Mouse (Mus musculus) small intestine, adult 2 months (tissue): ENCODE results near the gene Nckap5l. TPM values are rescaled to one million over a fixed set of nuclear protein-coding genes. Genes with fewer than 3 reads are reported as not detected.
"Not testable (repeated sequence)": the region's sequence is repeated elsewhere in the genome, so short reads cannot be mapped to it uniquely, and the experiment has no call there.

ENCODE experiments used
- H3K27ac ChIP-seq: fragments of 200-500 bp; 2 replicates; pipeline ENCODE4 v1.5.1; 2012; ENCODE audit warnings: low read depth, low read length, control low read depth, inconsistent platforms; ENCODE audit not compliant: insufficient read depth
- H3K27me3 ChIP-seq: fragments of 200-500 bp; 2 replicates; pipeline ENCODE4 v1.6.1; 2012; ENCODE audit warnings: mild to moderate bottlenecking, moderate library complexity, low read length, inconsistent platforms; ENCODE audit not compliant: control insufficient read depth, insufficient read depth
- H3K36me3 ChIP-seq: fragments of 200-500 bp; 2 replicates; pipeline ENCODE4 v1.6.1; 2012; ENCODE audit warnings: mild to moderate bottlenecking, low read length, control low read depth, inconsistent platforms; ENCODE audit not compliant: control insufficient read depth, insufficient read depth
- H3K4me1 ChIP-seq: fragments of 200-500 bp; 2 replicates; pipeline ENCODE4 v1.6.1; 2012; ENCODE audit warnings: low read length, inconsistent platforms, mixed read lengths; ENCODE audit not compliant: control insufficient read depth, insufficient read depth, insufficient read length
- H3K4me3 ChIP-seq: fragments of 200-500 bp; 2 replicates; pipeline ENCODE4 v1.5.1; 2012; ENCODE audit warnings: low read depth, mild to moderate bottlenecking, control low read depth, inconsistent platforms, low read length, moderate library complexity
- CTCF ChIP-seq: fragments of 200-500 bp; IDR thresholded peaks from 2 replicates; pipeline ENCODE4 v1.5.1; 2012; ENCODE audit warnings: low read depth, mild to moderate bottlenecking, control low read depth, inconsistent platforms, low read length, moderate library complexity, mixed read lengths; ENCODE audit not compliant: insufficient replicate concordance, insufficient read length; ENCODE audit errors: extremely low read depth
- POLR2A ChIP-seq: fragments of 200-500 bp; IDR thresholded peaks from 2 replicates; pipeline ENCODE4 v1.6.1; 2012; ENCODE audit warnings: low read depth, mild to moderate bottlenecking, control low read depth, inconsistent platforms, low read length, moderate library complexity
- WGBS: fragments of 180-500 bp; shearing (Covaris S2); methylation state at CpG from one replicate; pipeline ENCODE4 v1.1.7; 2018; 5-methylcytosine and 5-hydroxymethylcytosine counted together
- polyA plus RNA-seq: library from polyadenylated mRNA; depleted of rRNA; stranded (reverse); fragments of >200 nt; gene quantifications from 2 replicates; pipeline ENCODE4 v1.2.3, GENCODE M21; 2012

Nckap5l gene
- polyA plus RNA-seq, 1 experiment: 3.1 TPM

DNA sequence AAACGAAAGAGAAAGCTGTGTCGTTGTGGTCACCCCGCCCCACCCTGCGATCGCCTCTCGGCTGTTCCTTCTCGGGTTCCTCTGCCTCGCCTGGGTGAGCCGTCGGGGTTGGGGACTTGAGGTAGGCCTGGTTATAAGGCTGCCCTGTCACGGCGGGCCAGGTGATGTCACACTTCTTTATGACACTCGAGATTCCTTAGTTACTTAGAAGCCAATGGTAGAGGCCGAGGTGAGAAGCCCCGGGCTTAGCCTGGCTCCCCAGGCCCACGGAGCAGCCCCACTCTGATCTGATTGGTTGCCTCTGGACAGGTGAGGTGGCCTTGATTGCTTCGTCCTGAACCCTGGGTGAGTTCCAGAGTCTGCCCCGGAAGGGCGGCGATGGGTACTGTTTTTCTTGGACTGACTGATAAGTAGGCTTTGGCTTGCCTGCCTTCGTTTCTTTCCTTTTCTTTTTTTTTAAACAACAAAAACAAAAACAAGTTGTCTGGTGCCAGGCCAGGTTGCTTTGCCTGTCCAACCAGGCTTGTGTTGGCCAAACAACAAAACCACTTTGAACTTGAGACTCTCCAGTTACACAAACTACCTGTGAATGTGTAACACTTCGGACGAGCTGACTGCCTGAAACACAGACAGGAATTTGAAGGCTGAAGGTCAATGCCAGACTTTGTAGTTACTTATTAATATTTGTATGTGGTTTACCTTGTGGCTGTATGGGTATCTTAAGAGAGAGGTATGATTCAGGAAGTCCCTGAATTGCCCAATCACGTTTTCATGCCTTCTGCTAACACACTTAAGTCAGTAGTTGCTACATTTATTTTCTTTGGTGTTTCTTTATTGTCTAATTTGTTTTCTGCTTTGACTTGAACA lies 63.9 kb downstream of the Nckap5l start:
- H3K36me3 ChIP-seq: no peaks in the 10 kb centered on the region; the same call in none of the 2 replicates
- TF ChIP-seq CTCF: no peak
- TF ChIP-seq POLR2A: 0 out of 2 replicates have a peak, but pooled peaks have one; percentile 49
- peak overlapping the region; percentile 97 for H3K4me3 ChIP-seq
- peaks cover 19% of the 10 kb centered on the region for H3K4me1 ChIP-seq
- H3K27ac ChIP-seq: peak overlapping the region; percentile 100
- no peaks in the 10 kb centered on the region for H3K27me3 ChIP-seq
- WGBS: under 1% methylated on average over 24 of the region's 24 CpGs

DNA sequence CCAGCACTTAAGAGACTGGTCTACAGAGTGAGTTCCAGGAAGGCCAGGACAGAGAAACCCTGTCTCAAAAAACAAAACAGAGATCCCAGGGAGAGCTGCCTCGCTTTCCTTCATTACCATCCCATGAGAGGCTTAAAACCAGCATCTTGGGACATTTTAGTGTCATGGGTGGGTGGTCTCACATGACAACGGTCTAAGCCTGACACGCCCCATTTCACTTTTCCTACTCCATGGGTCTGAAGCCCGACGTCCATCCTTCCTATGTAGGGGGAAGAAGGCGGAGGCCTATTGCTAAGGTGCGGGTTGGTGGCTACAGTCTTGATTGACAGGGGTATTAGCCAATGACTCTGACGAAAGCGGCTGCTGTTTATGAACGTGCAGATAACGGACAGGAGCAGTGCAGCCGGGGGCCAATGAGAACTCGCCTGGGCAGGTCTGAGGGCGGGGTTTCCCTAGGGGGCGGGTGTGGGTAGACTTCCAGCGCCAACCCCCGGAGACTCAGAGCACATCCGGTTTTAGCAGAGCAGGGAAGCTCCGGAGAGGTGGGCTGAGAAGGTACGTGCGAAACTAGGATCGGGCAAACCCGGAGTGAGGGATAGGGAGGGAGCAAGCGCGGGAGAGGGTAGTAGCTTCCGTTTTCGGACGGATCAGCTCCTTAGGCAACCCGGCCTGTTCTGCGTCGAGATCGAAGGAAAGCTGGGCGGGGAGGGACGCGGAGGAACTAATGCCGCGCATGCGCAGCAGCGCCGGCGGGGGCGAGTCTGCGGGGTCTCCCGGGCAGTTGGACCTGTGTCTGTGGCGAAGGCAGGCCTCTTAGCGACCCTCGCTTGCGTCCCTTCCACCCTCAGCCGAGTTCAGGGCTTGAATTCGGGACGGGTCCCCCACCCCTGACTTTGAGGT lies 64.8 kb downstream of the Nckap5l start, which contains the start of gene Tmbim6:
Tmbim6 (plus strand) TSS at position 397 of the 900 bp plus-strand sequence.
- H3K36me3 ChIP-seq: no peaks in the 10 kb centered on the region; the same call in 1 of the 2 replicates
- H3K4me3 ChIP-seq: peak within 1 kb of the TSS; percentile 97
- peak within 1 kb of the TSS; percentile 100 for H3K27ac ChIP-seq
- TF ChIP-seq POLR2A (peak; percentile 93), CTCF (0 out of 2 replicates have a peak, but pooled peaks have one; percentile 1)
- no peaks in the 10 kb centered on the region for H3K27me3 ChIP-seq
- H3K4me1 ChIP-seq: peaks cover 20% of the 10 kb centered on the region; the same call in 1 of the 2 replicates
- under 1% methylated on average over 51 of the region's 51 CpGs for WGBS

DNA sequence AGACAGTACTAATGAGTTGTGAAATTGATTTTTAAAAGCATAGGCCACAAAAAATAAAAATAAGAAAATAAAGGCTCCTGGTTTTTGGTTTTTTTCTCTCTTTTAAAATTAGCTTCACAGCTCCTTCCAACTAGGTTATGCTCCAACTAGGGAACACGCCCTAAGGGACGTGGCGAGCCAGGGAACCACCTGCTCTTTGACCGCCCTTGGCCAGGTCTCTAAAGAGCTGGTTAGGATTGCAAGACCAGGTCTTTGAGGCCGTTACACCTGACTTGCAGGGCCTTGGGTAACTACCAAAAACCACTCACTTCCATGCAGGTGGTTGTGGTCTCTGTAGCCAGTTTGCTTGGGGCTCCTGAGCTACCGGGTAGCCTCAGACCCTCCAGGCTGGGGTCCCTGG lies 65.6 kb downstream of the Nckap5l start:
- H3K36me3 ChIP-seq: no peaks in the 10 kb centered on the region; the same call in 1 of the 2 replicates
- H3K27me3 ChIP-seq: no peaks in the 10 kb centered on the region
- peaks cover 23% of the 10 kb centered on the region; the same call in 1 of the 2 replicates for H3K4me1 ChIP-seq
- peak overlapping the region; percentile 74 for H3K27ac ChIP-seq
- 34% methylated on average over 6 of the region's 6 CpGs for WGBS
- H3K4me3 ChIP-seq: peak overlapping the region; percentile 51
- TF ChIP-seq CTCF (no peak), POLR2A (no peak)

GRCm38 (mm10) chr15:99390472-99391401 lies 66.8 kb downstream of the Nckap5l start:
- Histone ChIP-seq H3K4me1 (peaks cover 17% of the 10 kb centered on the region; the same call in 1 of the 2 replicates), H3K4me3 (no peak overlapping the region), H3K36me3 (no peaks in the 10 kb centered on the region; the same call in 1 of the 2 replicates), H3K27ac (no peak overlapping the region), H3K27me3 (no peaks in the 10 kb centered on the region)
- 66% methylated on average over 7 of the region's 7 CpGs for WGBS
- TF ChIP-seq CTCF (no peak), POLR2A (no peak)

DNA sequence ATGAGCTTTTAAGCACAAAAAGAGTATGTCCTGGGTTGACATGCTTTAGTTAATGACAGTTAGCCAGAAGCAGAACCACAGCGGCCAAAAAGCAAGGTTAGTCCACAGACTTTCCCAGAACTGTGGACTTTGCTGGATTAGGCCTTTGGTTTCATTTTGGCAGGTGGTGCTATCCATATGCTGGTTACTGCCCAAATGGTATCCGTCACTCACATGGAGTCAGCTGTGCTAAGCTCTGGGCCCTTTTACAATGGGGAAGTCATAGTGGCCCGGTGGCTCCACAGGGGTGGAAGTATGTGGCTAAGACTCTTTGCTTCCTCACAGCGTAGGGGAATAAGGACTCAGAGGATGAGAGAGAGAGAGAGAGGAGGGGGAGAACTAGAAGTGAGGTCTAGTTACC lies 69.6 kb downstream of the Nckap5l start:
- WGBS: 52% methylated on average over 4 of the region's 4 CpGs
- TF ChIP-seq POLR2A (no peak), CTCF (no peak)
- peaks cover 17% of the 10 kb centered on the region; the same call in 1 of the 2 replicates for H3K4me1 ChIP-seq

GRCm38 (mm10) chr15:99386796-99387195 lies 70.8 kb downstream of the Nckap5l start:
- Histone ChIP-seq H3K4me3 (no peak overlapping the region), H3K27ac (peak overlapping the region; percentile 42), H3K36me3 (no peaks in the 10 kb centered on the region), H3K4me1 (peaks cover 15% of the 10 kb centered on the region; the same call in 1 of the 2 replicates), H3K27me3 (no peaks in the 10 kb centered on the region)
- TF ChIP-seq POLR2A (no peak), CTCF (no peak)
- 36% methylated on average over 3 of the region's 3 CpGs for WGBS

More for the DNA sequence above, 69.6 kb downstream of the Nckap5l start:
- Histone ChIP-seq H3K36me3 (no peaks in the 10 kb centered on the region), H3K27me3 (no peaks in the 10 kb centered on the region), H3K4me3 (no peak overlapping the region), H3K27ac (peak overlapping the region; percentile 13; the same call in 1 of the 2 replicates)

- H3K36me3 ChIP-seq, H3K27me3 ChIP-seq, H3K4me3 ChIP-seq: not testable (repeated sequence)
- peak overlapping the region; percentile 36; the same call in 1 of the 2 replicates for H3K27ac ChIP-seq
- peaks cover 12% of the 10 kb centered on the region; the same call in 1 of the 2 replicates for H3K4me1 ChIP-seq
- WGBS: 58% methylated on average over 3 of the region's 3 CpGs
Observed at GRCm38 (mm10) chr15:99386110-99386509, 71.4 kb downstream of the Nckap5l start.
